Mouse (Mus musculus) testis, adult 2 months (tissue): ENCODE measurements at regions not wholly inside any gene's neighbourhood (a gene's known extent, or its start where the extent isn't known, plus 50 kb on each side); places are given as distances from the start of the nearest gene placed in this dataset.

ENCODE experiments used
- CTCF ChIP-seq: fragments of 200-500 bp; IDR thresholded peaks from 2 replicates; pipeline ENCODE4 v1.5.1; 2012; ENCODE audit warnings: low read depth, mild to moderate bottlenecking, inconsistent platforms, low read length, moderate library complexity; ENCODE audit not compliant: control insufficient read depth, insufficient read depth, insufficient replicate concordance
- POLR2A ChIP-seq: fragments of 200-500 bp; IDR thresholded peaks from 2 replicates; pipeline ENCODE4 v1.6.1; 2012; ENCODE audit warnings: low read depth, mild to moderate bottlenecking, inconsistent platforms, low read length, moderate library complexity; ENCODE audit not compliant: control insufficient read depth

DNA sequence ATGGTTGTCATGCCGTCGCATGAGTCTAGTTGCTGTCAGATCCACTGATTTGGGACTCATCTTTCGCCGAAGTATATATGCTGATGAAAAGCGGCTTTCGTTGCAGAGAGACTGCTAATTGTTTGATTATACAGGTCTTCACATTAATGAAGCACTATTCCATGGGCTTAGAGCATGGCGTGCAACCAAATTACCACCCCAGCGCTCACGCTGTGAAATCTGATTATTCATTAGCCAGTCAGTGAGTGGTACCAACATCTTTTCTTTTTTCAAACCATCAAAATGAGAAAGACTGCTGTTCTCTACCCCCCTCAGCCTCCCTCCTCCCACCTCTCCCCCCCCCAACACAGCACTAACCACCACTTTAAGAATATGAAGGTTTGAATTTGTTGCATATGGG, 89.1 kb downstream of the Id4 start:
- TF ChIP-seq POLR2A (no peak), CTCF (no peak)
